Mouse (Mus musculus) testis, adult 10 weeks (tissue): ENCODE results near the gene Cxcl3. TPM values are rescaled to one million over a fixed set of nuclear protein-coding genes. Genes with fewer than 3 reads are reported as not detected.

Source experiments
- polyA plus RNA-seq: library from polyadenylated mRNA; stranded (reverse); fragments of 350-450 nt; fragmentation: Illumina TruSeq; extraction: RNeasy Lipid Tissue Mini Kit (QIAGEN cat#74804); gene quantifications from one replicate; pipeline ENCODE4 v1.2.3, GENCODE M21; 2014; ENCODE audit warnings: low read depth, low replicate concordance

The Cxcl3 gene
- not detected for polyA plus RNA-seq

GRCm38 (mm10) chr5:90785659-90786588 is at the start of gene Cxcl3:
Cxcl3 (plus strand) TSS chr5:90786103.

GRCm38 (mm10) chr5:90759077-90760065 is 26.5 kb upstream of the Cxcl3 start, which contains the start of gene Cxcl5:
Cxcl5 (plus strand) TSS chr5:90759360.

DNA sequence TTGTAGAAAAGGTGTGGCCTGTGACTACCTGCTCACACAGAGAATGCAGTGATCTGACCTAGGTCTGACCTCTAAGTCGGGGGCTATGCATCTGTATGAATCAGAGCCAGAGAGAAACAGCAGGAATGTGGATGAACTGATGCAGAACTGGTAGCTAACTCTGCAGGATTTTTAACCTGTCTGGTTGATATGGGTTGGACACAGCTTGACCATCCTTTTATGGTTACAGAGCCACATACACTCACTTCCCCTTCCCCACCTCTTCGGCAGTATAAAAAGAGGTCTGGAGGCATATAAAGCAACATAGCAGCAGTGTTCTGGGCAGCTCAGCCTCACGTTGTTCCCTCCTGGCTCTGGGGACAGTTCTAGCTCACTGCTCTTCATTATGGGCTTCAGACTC is 17.7 kb upstream of the Cxcl3 start, which contains the start of gene Ppbp:
Gene Ppbp (plus strand): TSS at position 301 of the 400 bp plus-strand sequence.

GRCm38 (mm10) chr5:90771880-90772653 is 13.8 kb upstream of the Cxcl3 start, which contains the start of gene Pf4:
Pf4 (plus strand) TSS chr5:90772435.

DNA sequence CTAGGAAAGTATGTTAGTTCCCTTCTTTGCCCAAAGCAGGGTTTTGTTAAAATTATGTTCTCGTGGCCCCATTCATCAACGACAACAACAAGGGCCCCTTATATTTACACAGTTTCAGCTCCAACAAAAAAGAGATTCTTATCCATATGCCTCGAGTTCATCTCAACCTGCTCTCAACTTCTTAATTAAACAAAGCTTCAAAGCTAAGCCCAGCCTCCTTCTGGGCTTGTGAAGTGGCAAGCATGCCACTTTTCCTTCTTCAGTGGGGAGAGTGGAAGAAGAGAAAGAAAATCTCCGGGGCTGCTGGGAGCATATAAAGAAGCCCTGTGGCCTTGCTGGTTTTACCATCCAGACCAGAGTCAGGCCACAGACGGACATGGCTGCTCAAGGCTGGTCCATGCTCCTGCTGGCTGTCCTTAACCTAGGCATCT is 8.3 kb downstream of the Cxcl3 start, which contains the start of gene Cxcl15:
Gene Cxcl15 (plus strand): TSS at position 340 of the 431 bp plus-strand sequence.

Other genes starting within 250 kb of the Cxcl3 start
- not detected for gene 5830473C10Rik, start 225.0 kb upstream of the Cxcl3 start, polyA plus RNA-seq
- 0.90 TPM for gene Rassf6, start 145.4 kb upstream of the Cxcl3 start, polyA plus RNA-seq
- not detected for gene Cxcl5, start 26.7 kb upstream of the Cxcl3 start, polyA plus RNA-seq
- gene Ppbp, start 17.6 kb upstream of the Cxcl3 start, polyA plus RNA-seq: not detected
- 4.8 TPM for gene Pf4, start 13.7 kb upstream of the Cxcl3 start, polyA plus RNA-seq
- not detected for gene Cxcl15, start 8.4 kb downstream of the Cxcl3 start, polyA plus RNA-seq
- gene Cxcl1, start 105.1 kb downstream of the Cxcl3 start, polyA plus RNA-seq: 0.41 TPM
- not detected for gene Cxcl2, start 117.8 kb downstream of the Cxcl3 start, polyA plus RNA-seq
- 16.0 TPM for gene Mthfd2l, start 145.0 kb downstream of the Cxcl3 start, polyA plus RNA-seq
- 0.87 TPM for gene Epgn, start 241.4 kb downstream of the Cxcl3 start, polyA plus RNA-seq